22 mouse cellular contexts compared by ENCODE assay signal in genomic region chr6:100699986-100700385, GRCm38 (mm10). TPM values are rescaled to one million over a fixed set of nuclear protein-coding genes. Genes with fewer than 3 reads are reported as not detected.
"Had no signal": no experiment of that assay in that cellular context is flagged by ENCODE, and none has a peak within 500 bp of the region (broad histone marks: within the 10 kb centered on the region; RNA-seq: fewer than 3 reads in every experiment).

No protein-coding gene starts in this region.

- H3K9ac ChIP-seq: hindbrain, embryonic 13.5 days; hindbrain, embryonic 15.5 days; kidney, embryonic 15.5 days; limb, embryonic 12.5 days; liver, embryonic 13.5 days; liver, embryonic 15.5 days had no signal

- H3K9me3 ChIP-seq: hindbrain, embryonic 13.5 days; hindbrain, embryonic 15.5 days; kidney, embryonic 15.5 days; limb, embryonic 12.5 days; liver, embryonic 13.5 days; liver, embryonic 15.5 days had no signal

- H3K36me3 ChIP-seq: hindbrain, embryonic 13.5 days; hindbrain, embryonic 15.5 days; kidney, embryonic 15.5 days; limb, embryonic 12.5 days; liver, embryonic 13.5 days; liver, embryonic 15.5 days had no signal

- H3K27me3 ChIP-seq: limb, embryonic 12.5 days had no signal

- DNase-seq: gastrocnemius, postnatal 14 days; gastrocnemius, postnatal 36 days; heart, adult 18-20 months; heart, postnatal 10 days; kidney, adult 11 months; kidney, adult 2 months; kidney, adult 9 months; kidney, postnatal 14 days; kidney, postnatal 36 days; left cerebral cortex, postnatal 4 days; liver; liver, embryonic 13.5 days had no signal

- ATAC-seq: hindbrain, postnatal 0 days; intestine, embryonic 16.5 days had no signal

- H3K4me2 ChIP-seq: heart, embryonic 11.5 days; hindbrain, embryonic 13.5 days; hindbrain, embryonic 15.5 days; kidney, embryonic 15.5 days; limb, embryonic 12.5 days; liver, embryonic 13.5 days; liver, embryonic 15.5 days had no signal

- H3K27ac ChIP-seq: hindbrain, embryonic 13.5 days; hindbrain, embryonic 15.5 days; hindbrain, postnatal 0 days; kidney, embryonic 15.5 days; kidney, postnatal 0 days; limb, embryonic 12.5 days; liver, embryonic 13.5 days; liver, embryonic 15.5 days had no signal

- H3K4me3 ChIP-seq: hindbrain, embryonic 13.5 days; hindbrain, embryonic 15.5 days; kidney, embryonic 15.5 days; limb, embryonic 12.5 days; liver, embryonic 13.5 days; liver, embryonic 15.5 days had no signal

- H3K4me1 ChIP-seq: liver, embryonic 13.5 days; liver, embryonic 15.5 days had no signal

RNA-seq across cellular contexts. Expression of gene Gxylt2, which starts 4.5 kb away (rescaled TPM):
- total RNA-seq: hematopoietic stem cell, adult 5-6 weeks had no signal
